Mouse (Mus musculus): ENCODE measurements around the gene C1s2. TPM values are rescaled to one million over a fixed set of nuclear protein-coding genes. Genes with fewer than 3 reads are reported as not detected.

Gene C1s2
- total RNA-seq, 1 experiment, result 0.27 TPM

GRCm38 (mm10) chr6:124670281-124670900, 34.5 kb upstream of the C1s2 start:
- Histone ChIP-seq H3K4me3 (ENCODE audit: insufficient read depth in 1 of 2, low read depth in 1 of 2, low read length in 2 of 2, poor library complexity in 1 of 2, severe bottlenecking in 1 of 2) (no peak overlapping the region), H3K36me3 (ENCODE audit: control insufficient read depth, insufficient read depth, low read length, poor library complexity, severe bottlenecking) (peaks cover 7% of the 10 kb centered on the region; the same call in 1 of the 2 replicates)

GRCm38 (mm10) chr6:124669234-124669859, 33.5 kb upstream of the C1s2 start:
- H3K9ac ChIP-seq (ENCODE audit: insufficient read depth, low read depth, low read length, poor library complexity, severe bottlenecking), result no peak overlapping the region
- TF ChIP-seq ZC3H11A (IDR thresholded peaks at IDR 0.05; ENCODE audit: borderline replicate concordance, low read depth, low read length) (no peak), MAFK (IDR thresholded peaks at IDR 0.05; ENCODE audit: insufficient read depth, low read depth, low read length) (no peak), HCFC1 (IDR thresholded peaks at IDR 0.05; ENCODE audit: borderline replicate concordance, insufficient read depth, low read length) (no peak), CHD2 (IDR thresholded peaks at IDR 0.05; ENCODE audit: low read depth, low read length) (no peak), ZNF384 (IDR thresholded peaks at IDR 0.05; ENCODE audit: low read depth, low read length) (no peak)
- no peak overlapping the region for H3K4me3 ChIP-seq (ENCODE audit: insufficient read depth in 1 of 2, low read depth in 1 of 2, low read length in 2 of 2, poor library complexity in 1 of 2, severe bottlenecking in 1 of 2)
- no peak for DNase-seq (ENCODE audit: low read depth, low spot score)
- peaks cover 3% of the 10 kb centered on the region; the same call in 1 of the 2 replicates for H3K36me3 ChIP-seq (ENCODE audit: control insufficient read depth, insufficient read depth, low read length, poor library complexity, severe bottlenecking)
- H3K9me3 ChIP-seq (ENCODE audit: control insufficient read depth, insufficient read depth, low read depth, low read length), result no peaks in the 10 kb centered on the region
- H3K27ac ChIP-seq (ENCODE audit: insufficient read depth, low read depth, low read length, poor library complexity, severe bottlenecking), result no peak overlapping the region
- in situ Hi-C loops (cut with MboI; ENCODE audit: low sequenced_read_pairs in 2 of 2, unreplicated experiment in 2 of 2), result no loop called here
- H3K4me1 ChIP-seq (ENCODE audit: control insufficient read depth in 2 of 2, insufficient read depth in 2 of 2, low read length in 2 of 2, poor library complexity in 1 of 2), result peaks cover 3 to 7% of the 10 kb centered on the region in 2 experiments

More at GRCm38 (mm10) chr6:124670281-124670900, 34.5 kb upstream of the C1s2 start:
- Histone ChIP-seq H3K27ac (ENCODE audit: insufficient read depth, low read depth, low read length, poor library complexity, severe bottlenecking) (no peak overlapping the region), H3K4me1 (ENCODE audit: control insufficient read depth in 2 of 2, insufficient read depth in 2 of 2, low read length in 2 of 2, poor library complexity in 1 of 2) (peaks cover 3 to 7% of the 10 kb centered on the region in 2 experiments), H3K9me3 (ENCODE audit: control insufficient read depth, insufficient read depth, low read depth, low read length) (no peaks in the 10 kb centered on the region), H3K9ac (ENCODE audit: insufficient read depth, low read depth, low read length, poor library complexity, severe bottlenecking) (no peak overlapping the region)
- in situ Hi-C loops (cut with MboI; ENCODE audit: low sequenced_read_pairs in 2 of 2, unreplicated experiment in 2 of 2), result no loop called here
- TF ChIP-seq HCFC1 (IDR thresholded peaks at IDR 0.05; ENCODE audit: borderline replicate concordance, insufficient read depth, low read length), result no peak
- TF ChIP-seq CHD2 (IDR thresholded peaks at IDR 0.05; ENCODE audit: low read depth, low read length), result no peak
- TF ChIP-seq ZC3H11A (IDR thresholded peaks at IDR 0.05; ENCODE audit: borderline replicate concordance, low read depth, low read length), result no peak
- no peak for TF ChIP-seq ZNF384 (IDR thresholded peaks at IDR 0.05; ENCODE audit: low read depth, low read length)
- no peak for TF ChIP-seq MAFK (IDR thresholded peaks at IDR 0.05; ENCODE audit: insufficient read depth, low read depth, low read length)
- no peak for DNase-seq (ENCODE audit: low read depth, low spot score)

- no peak overlapping the region for H3K4me3 ChIP-seq (ENCODE audit: insufficient read depth in 1 of 2, low read depth in 1 of 2, low read length in 2 of 2, poor library complexity in 1 of 2, severe bottlenecking in 1 of 2)
- in situ Hi-C loops (cut with MboI; ENCODE audit: low sequenced_read_pairs in 2 of 2, unreplicated experiment in 2 of 2), result no loop called here
- H3K27ac ChIP-seq (ENCODE audit: insufficient read depth, low read depth, low read length, poor library complexity, severe bottlenecking), result no peak overlapping the region
- no peak for DNase-seq (ENCODE audit: low read depth, low spot score)
- H3K36me3 ChIP-seq (ENCODE audit: control insufficient read depth, insufficient read depth, low read length, poor library complexity, severe bottlenecking), result no peaks in the 10 kb centered on the region
- peaks cover 0 to 3% of the 10 kb centered on the region in 2 experiments; a peak in 2 of 4 replicates for H3K4me1 ChIP-seq (ENCODE audit: control insufficient read depth in 2 of 2, insufficient read depth in 2 of 2, low read length in 2 of 2, poor library complexity in 1 of 2)
- H3K9ac ChIP-seq (ENCODE audit: insufficient read depth, low read depth, low read length, poor library complexity, severe bottlenecking), result no peak overlapping the region
- TF ChIP-seq ZNF384 (IDR thresholded peaks at IDR 0.05; ENCODE audit: low read depth, low read length) (no peak), MAFK (IDR thresholded peaks at IDR 0.05; ENCODE audit: insufficient read depth, low read depth, low read length) (no peak), ZC3H11A (IDR thresholded peaks at IDR 0.05; ENCODE audit: borderline replicate concordance, low read depth, low read length) (no peak), CHD2 (IDR thresholded peaks at IDR 0.05; ENCODE audit: low read depth, low read length) (no peak), HCFC1 (IDR thresholded peaks at IDR 0.05; ENCODE audit: borderline replicate concordance, insufficient read depth, low read length) (no peak)
- no peaks in the 10 kb centered on the region for H3K9me3 ChIP-seq (ENCODE audit: control insufficient read depth, insufficient read depth, low read depth, low read length)
These were observed 29.1 kb upstream of the C1s2 start for GRCm38 (mm10) chr6:124665011-124665410.

GRCm38 (mm10) chr6:124664256-124664655, 28.4 kb upstream of the C1s2 start:
- Histone ChIP-seq H3K4me1 (ENCODE audit: control insufficient read depth in 2 of 2, insufficient read depth in 2 of 2, low read length in 2 of 2, poor library complexity in 1 of 2) (peaks cover 0 to 4% of the 10 kb centered on the region in 2 experiments; a peak in 2 of 4 replicates), H3K27ac (ENCODE audit: insufficient read depth, low read depth, low read length, poor library complexity, severe bottlenecking) (no peak overlapping the region), H3K4me3 (ENCODE audit: insufficient read depth in 1 of 2, low read depth in 1 of 2, low read length in 2 of 2, poor library complexity in 1 of 2, severe bottlenecking in 1 of 2) (no peak overlapping the region), H3K36me3 (ENCODE audit: control insufficient read depth, insufficient read depth, low read length, poor library complexity, severe bottlenecking) (no peaks in the 10 kb centered on the region), H3K9ac (ENCODE audit: insufficient read depth, low read depth, low read length, poor library complexity, severe bottlenecking) (no peak overlapping the region; the same call in 1 of the 2 replicates), H3K9me3 (ENCODE audit: control insufficient read depth, insufficient read depth, low read depth, low read length) (no peaks in the 10 kb centered on the region)
- DNase-seq (ENCODE audit: low read depth, low spot score), result no peak
- TF ChIP-seq MAFK (IDR thresholded peaks at IDR 0.05; ENCODE audit: insufficient read depth, low read depth, low read length), result no peak
- no peak for TF ChIP-seq CHD2 (IDR thresholded peaks at IDR 0.05; ENCODE audit: low read depth, low read length)
- in situ Hi-C loops (cut with MboI; ENCODE audit: low sequenced_read_pairs in 2 of 2, unreplicated experiment in 2 of 2), result no loop called here

Data from ES-E14 (cell line).